Mouse (Mus musculus) left cerebral cortex, adult 8-10 months (tissue): ENCODE data around the gene Eps8. TPM values are rescaled to one million over a fixed set of nuclear protein-coding genes. Genes with fewer than 3 reads are reported as not detected.

ENCODE experiments used
- DNase-seq, 2 experiments: peaks; one replicate each; pipeline ENCODE4 v3.0.0; 2022; ENCODE audit warnings: low spot score in 2 of 2
- total RNA-seq, 4 experiments: library from RNA; stranded (reverse); gene quantifications; 2 replicates each; pipeline ENCODE4 v1.2.4; 2022

Gene Eps8
- total RNA-seq, 4 experiments from 2014 or later = 26.7 to 32.0 (median 30.2) TPM

DNA sequence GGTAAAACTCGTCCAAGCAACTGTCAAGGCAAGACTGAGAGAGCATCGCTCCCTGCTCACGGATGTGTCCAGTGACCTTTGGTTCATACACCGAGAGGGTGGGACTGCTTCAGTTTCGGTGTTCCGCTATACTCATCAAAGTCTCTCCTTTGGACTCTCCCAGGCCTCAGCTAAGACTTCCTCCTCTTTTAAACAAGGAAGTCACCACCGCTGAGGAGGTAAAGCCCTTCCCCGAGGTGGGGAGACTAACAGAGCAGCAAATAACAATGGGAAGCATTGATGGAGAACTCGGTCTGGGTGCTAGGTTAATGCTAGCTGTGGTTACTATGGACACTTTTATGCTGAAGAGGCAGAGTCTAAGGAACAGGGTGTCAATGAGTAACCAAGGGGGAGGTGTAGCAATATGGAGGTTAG, 84.0 kb downstream of the Eps8 start:
- DNase-seq = no peak

DNA sequence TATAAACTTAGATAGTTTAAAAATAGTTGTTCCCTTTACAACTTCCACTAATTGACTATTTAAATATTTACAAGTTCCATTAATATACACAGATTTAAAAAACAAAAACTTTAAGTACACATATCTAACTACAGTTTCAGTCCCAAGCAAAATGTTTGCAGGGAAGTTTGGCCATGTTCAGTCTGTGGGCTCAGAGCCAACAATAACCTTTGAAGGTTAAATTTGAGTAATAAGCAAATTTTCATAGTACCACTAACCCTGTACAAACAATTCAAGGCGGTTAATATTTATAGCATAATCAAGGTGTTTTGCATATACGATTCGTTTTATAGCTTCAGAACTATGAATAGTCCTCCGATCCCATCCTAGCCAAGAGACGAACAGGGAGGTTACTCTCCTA, 84.7 kb downstream of the Eps8 start:
- DNase-seq = no peak

GRCm38 (mm10) chr6:137569071-137569470, 85.6 kb downstream of the Eps8 start:
- no peak for DNase-seq

DNA sequence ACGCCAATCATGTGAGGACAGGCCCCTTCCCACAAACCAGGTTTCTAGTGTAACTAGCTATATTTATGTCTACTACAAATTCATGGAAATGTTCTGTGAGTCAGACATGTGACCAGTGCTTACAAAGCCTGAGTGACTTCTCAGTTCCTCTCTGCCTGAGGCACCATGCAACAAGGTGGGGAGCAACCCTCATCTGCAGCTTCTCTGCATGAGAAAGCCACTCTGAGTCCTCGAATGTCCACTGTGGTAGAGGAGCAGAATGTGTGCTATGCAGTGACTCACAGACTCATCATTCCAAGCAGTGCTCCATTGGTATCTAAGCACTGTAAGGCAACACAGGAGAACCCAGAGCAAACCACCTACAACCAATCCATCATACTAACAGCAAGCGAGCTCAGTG, 88.8 kb downstream of the Eps8 start:
- DNase-seq = no peak

GRCm38 (mm10) chr6:137565454-137565853, 89.2 kb downstream of the Eps8 start:
- no peak for DNase-seq

DNA sequence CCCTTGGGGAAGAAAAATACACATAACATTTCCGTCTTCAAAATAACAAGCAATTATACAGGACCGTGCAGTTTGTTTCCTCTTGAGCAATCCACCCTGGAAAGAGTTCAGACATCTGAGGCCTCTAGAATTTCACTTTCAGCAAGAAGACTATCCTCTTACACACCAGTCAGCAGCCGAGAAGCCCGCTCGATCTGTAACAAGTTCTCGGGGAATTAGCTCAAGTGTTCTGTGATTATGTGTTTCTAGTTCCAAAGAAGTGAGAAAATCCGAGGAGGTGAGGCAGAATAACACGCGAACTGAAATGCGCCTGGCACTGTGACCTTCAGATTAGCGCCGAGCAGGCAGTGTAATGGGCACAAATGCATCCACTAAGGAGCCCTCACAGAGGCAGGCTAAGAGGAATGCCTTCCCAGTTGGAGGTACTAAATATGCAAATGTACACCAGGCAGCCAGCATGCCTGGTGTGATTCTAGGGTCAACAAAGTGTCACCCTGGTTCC, 94.3 kb downstream of the Eps8 start:
- DNase-seq = no peak

- peak in 1 of 2 experiments; percentile 18 for DNase-seq
Observed at GRCm38 (mm10) chr6:137558840-137559239, 95.8 kb downstream of the Eps8 start.

GRCm38 (mm10) chr6:137557671-137558070, 97.0 kb downstream of the Eps8 start:
- no peak for DNase-seq

GRCm38 (mm10) chr6:137557159-137557558, 97.5 kb downstream of the Eps8 start:
- no peak for DNase-seq

DNA sequence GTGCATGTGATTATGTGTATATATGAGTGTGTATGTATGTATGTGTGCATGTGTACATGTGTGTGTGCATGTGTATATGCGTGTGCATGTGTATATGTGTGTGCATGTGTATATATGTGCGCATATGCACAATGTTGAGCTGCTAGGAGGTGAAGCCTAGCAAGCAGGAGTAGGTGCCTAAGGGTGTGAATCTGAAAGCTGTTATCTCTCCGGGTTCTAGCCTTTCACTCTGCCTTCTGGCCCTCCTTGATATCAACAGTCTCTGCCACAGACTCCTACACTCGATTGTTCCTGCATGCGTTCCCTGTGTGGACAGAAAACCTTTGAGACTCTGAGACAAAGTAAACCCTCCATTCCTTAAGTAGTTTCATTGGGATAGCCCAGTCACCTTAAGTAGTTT, 98.0 kb downstream of the Eps8 start:
- no peak for DNase-seq

DNA sequence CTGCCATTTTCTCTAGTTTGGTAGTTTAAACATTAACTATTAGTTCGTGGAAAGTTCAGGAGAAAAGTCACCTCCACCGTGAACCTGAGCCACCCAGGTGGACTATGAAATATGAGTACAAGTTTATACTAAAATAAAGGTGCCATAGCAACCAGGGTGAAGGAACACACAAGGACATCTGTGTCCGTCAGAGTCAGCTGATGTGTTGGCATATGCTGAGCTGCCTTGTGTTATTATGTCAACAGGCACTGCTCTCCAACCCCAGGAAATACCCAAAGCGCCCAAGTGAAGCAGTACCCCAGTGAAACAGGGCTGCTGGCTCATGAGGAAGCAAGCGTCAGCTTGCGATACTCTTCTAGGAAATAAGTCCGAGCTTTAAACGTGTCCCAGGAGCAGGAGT, 104.5 kb downstream of the Eps8 start:
- no peak for DNase-seq

DNA sequence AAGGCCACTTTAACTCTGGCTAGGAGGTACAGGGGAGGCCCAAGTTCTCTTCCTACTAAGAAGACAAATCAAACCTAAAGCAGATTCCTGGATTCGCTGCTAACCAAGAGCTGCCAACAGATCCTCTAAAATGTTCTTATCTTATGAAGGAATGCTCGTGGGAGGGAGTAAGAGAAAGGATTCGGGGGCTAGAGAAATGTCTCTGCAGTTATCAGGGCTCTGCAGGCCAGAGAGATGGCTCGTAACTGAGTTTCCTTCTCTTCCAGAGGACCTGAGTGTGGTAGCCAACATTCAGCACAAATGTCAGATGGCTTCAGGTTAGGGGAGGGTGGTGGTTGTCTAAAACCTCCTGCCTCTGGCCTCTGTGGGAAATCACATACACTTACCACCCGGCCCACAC, 106.1 kb downstream of the Eps8 start:
- DNase-seq = no peak

DNA sequence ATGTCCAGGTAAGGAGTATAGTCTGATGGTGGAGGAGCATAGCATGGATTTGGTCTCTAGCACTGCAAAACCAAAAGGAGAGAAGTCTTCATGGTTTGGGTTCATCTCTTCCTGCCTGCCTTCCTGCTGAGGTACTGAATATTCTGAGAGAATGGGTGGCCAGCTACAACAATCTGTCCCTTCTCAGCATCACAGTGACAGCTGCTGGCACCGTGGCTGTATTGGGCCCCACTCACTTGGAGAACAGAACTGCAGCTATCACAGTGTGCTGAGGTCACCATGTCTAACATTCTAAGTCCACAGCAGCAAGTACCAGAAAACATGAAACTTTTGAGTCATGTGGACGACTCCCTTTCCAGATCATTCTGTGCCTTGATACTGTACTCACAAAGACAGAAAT, 107.1 kb downstream of the Eps8 start:
- no peak for DNase-seq

GRCm38 (mm10) chr6:137546101-137546500, 108.6 kb downstream of the Eps8 start:
- no peak for DNase-seq

DNA sequence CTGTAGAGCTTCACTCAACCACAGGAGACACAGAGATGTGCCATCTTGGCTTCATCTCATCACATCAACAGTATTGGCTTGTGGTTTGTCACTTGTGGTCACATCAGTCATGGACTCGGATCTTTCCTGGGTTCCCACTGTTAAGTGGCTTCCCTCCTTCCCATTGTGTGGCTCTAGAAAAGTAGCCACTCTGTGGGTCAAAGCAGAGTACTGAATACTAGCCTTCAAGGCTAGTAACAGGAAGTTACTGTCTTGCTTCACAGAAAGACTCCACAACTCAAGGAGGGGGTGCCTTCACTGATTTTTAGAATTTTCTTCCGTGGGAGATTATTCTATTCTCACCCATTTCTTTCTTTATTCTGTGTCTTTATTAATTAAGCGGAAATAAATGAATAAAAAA, 109.3 kb downstream of the Eps8 start:
- DNase-seq = no peak

DNA sequence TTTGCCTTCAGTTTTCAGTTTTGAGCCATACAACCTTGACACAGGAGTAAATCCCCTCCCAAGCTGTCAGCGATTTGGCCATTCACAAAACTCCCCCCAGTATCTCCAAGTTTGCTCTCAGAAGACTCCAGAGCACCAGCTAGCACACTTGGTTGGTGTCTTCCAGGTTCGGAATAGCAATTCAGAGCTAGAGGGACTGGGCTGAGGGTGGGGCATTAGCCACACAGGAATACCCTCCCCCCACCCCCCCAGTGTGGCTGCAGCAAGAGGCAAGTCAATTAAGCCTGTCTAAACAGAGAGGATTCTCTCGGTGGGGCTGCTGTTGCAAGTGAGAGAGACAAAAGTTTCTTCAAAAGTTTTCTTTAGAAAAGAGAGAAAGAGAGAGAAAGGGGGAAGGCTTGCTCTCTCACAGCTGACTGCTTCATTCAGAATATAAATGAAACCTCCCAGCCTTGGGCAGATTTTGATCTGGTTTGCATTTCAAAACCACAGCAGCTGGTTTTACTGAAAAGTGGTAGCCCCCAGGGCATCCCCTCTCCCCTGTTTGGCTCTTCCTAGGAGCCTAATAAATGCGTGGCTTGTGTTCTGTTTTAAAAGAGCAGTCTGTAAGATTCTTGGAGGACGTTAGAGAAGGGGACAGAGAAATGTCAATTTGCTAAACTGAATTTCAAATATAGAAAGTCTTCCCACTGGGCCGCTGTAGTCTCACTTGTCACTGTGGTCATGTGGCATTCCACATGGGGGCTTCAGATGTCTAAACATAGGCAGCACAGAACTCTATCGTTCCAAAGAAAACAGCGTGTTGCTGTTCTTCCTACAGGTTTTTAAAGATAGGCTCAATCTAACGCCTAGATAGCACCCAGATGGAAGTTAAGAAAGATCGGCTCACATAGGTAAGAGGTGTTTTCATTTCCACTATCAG, 112.2 kb downstream of the Eps8 start:
- DNase-seq = peak in 1 of 2 experiments; percentile 12

GRCm38 (mm10) chr6:137541216-137542176, 113.2 kb downstream of the Eps8 start:
- no peak for DNase-seq

GRCm38 (mm10) chr6:137540800-137541199, 113.9 kb downstream of the Eps8 start:
- DNase-seq = no peak

DNA sequence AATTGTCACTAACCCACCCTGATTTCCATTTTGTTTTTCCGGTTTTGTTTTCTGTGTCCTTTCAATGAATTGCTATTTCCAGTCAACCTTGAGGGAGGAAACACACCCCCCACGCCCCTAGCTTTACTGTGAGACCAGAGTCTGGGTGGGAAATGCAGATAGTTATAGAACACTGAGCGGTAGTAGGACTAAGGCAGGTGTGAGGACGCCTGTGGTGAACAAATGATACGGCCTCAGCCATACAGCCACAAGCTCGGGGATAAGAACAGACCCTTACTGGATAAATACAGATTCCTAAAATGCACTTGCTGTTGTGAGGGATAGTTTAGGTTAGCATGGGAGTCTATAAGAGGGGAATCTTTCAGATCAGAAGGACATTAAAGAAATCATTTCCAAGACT, 114.3 kb downstream of the Eps8 start:
- DNase-seq = no peak

DNA sequence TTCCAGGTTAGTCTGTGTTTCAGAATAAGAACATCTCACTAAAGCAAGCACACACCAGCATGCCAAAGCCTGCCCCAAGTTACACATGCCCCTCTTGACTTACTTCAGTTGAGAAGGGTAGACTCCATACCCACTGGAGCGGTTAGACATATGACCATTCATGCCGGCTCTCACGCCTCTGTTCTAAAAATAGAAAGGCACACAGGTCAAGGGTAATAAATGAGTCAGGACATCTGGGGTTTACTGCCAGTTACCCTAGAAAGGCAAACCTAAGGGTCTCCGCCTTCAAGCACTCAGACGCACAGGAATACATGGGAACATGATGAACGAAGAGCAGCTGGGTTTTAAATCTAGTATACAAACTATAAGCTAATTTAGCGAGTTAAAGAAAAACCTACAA, 115.5 kb downstream of the Eps8 start:
- DNase-seq = no peak

DNA sequence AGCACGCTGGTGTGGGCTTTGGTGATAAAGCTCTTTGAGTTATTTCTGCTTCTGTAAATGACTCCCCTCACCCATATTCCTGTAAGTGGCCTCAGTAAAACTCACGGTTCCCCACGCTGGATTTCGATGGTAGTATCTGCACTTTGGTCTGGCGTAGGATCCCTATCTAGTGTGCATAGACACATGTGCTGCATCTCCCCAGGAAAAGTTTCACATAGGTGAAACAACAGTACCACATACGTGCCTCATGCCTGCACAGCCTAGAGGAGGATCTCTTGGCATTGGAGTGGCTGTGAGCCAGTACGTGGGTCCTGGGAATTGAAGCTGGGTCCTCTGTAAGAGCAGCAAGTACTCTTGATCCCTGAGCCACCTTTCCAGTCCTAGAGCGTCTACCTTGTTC, 121.9 kb downstream of the Eps8 start:
- no peak for DNase-seq

- no peak for DNase-seq
Observed at GRCm38 (mm10) chr6:137525769-137526168, 128.9 kb downstream of the Eps8 start.
